ENCODE assay signal across 8 mouse cellular contexts in the genomic region with DNA sequence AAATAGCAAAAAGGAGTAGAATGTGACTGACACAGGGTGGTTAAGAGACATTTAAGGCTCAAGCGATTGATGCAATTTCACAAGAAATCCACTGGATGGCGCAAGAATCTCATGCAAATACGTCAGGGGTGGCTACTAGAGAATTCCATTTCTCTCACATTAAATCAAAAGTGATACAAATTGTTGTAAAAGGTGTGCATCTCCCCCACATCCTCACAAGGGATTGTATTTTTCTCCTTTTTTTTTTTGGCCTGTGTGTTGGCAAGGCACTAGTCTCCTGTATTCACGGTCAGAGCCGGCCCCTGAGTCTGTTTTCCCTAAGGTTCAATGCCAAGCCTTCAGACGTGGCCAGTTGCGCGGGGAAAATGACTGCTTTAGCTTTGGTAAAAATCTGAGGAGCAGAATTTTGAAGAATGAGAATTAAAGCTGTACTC.
DNase-seq lines count a peak whose midpoint lies in the region; ATAC-seq and TF ChIP-seq lines count a peak whose summit lies in the region.

No protein-coding gene starts in this region.

- no peak overlapping the region for H3K4me2 ChIP-seq in heart, embryonic 11.5 days
- H3K4me2 ChIP-seq in stomach, postnatal 0 days (replicated peaks; ENCODE audit: low read depth): no peak overlapping the region

- no peaks in the 10 kb centered on the region for H3K36me3 ChIP-seq in heart, adult 2 months (ENCODE audit: control insufficient read depth, insufficient read depth, low read length)
- no peaks in the 10 kb centered on the region for H3K36me3 ChIP-seq in heart, embryonic 11.5 days (ENCODE audit: control insufficient read depth, insufficient read depth, low read length)
- H3K36me3 ChIP-seq in stomach, postnatal 0 days (ENCODE audit: control insufficient read depth, insufficient read depth, low read length): no peaks in the 10 kb centered on the region

- peak in 1 of 2 experiments; percentile 4 for DNase-seq in heart, adult 2 months
- DNase-seq in 416B (ENCODE audit: low read depth) (peak; percentile 30), R1 (ENCODE audit: low read depth, low spot score) (peak; percentile 50)
- peak; percentile 32 for DNase-seq in heart, postnatal 4 days
- DNase-seq in stomach, postnatal 0 days (ENCODE audit: low spot score): no peak
- DNase-seq in spleen, postnatal 14 days (ENCODE audit: low spot score in 2 of 2): no peak
- no peak for DNase-seq in urinary bladder, adult 18-20 months (ENCODE audit: low spot score in 2 of 2)

- H3K27me3 ChIP-seq in heart, adult 2 months (ENCODE audit: control insufficient read depth, insufficient read depth, low read length): no peaks in the 10 kb centered on the region
- no peaks in the 10 kb centered on the region; the same call in 1 of the 2 replicates for H3K27me3 ChIP-seq in heart, embryonic 11.5 days (ENCODE audit: control insufficient read depth, insufficient read depth, low read length)
- H3K27me3 ChIP-seq in stomach, postnatal 0 days (ENCODE audit: control insufficient read depth, insufficient read depth, low read length): no peaks in the 10 kb centered on the region

- H3K9ac ChIP-seq in heart, adult 2 months (ENCODE audit: low read depth, low read length): no peak overlapping the region
- H3K9ac ChIP-seq in heart, embryonic 11.5 days (ENCODE audit: low read depth, low read length): no peak overlapping the region
- no peak overlapping the region for H3K9ac ChIP-seq in stomach, postnatal 0 days (ENCODE audit: low read length)

- WGBS in heart, adult 2 months: 42% methylated on average over 8 of the region's 8 CpGs
- 50% methylated on average over 8 of the region's 8 CpGs for WGBS in heart, embryonic 11.5 days (ENCODE audit: insufficient replicate concordance)
- 44% methylated on average over 8 of the region's 8 CpGs for WGBS in stomach, postnatal 0 days

- no peaks in the 10 kb centered on the region for H3K9me3 ChIP-seq in heart, embryonic 11.5 days (replicated peaks; ENCODE audit: control insufficient read depth, low read length)
- H3K9me3 ChIP-seq in stomach, postnatal 0 days (ENCODE audit: control insufficient read depth, low read length): no peaks in the 10 kb centered on the region

- no peak for TF ChIP-seq POLR2A in heart, adult 2 months (IDR thresholded peaks at IDR 0.05; ENCODE audit: insufficient read depth, low read depth, low read length)

- ATAC-seq in heart, embryonic 11.5 days (replicated peaks; ENCODE audit: insufficient number of reproducible peaks, low FRiP score, low TSS enrichment): no peak
- ATAC-seq in stomach, postnatal 0 days (ENCODE audit: low FRiP score, low TSS enrichment): no peak

- H3K27ac ChIP-seq in heart, adult 2 months: no peak overlapping the region
- no peak overlapping the region for H3K27ac ChIP-seq in heart, embryonic 11.5 days (ENCODE audit: low read depth, low read length)
- no peak overlapping the region for H3K27ac ChIP-seq in stomach, postnatal 0 days (replicated peaks)

- no peak for TF ChIP-seq EP300 in heart, adult 2 months (IDR thresholded peaks at IDR 0.05; ENCODE audit: insufficient read depth, low read depth, low read length)
- TF ChIP-seq EP300 in stomach, postnatal 0 days (optimal IDR thresholded peaks at IDR 0.05): no peak

- intact Hi-C loops in heart, adult 2 months (cut with DNase I): loop anchor here (1.0 to 10.0 kb wide), 3 partner anchors 273 to 1517 kb away; no protein-coding TSS in a partner anchor

- H3K4me3 ChIP-seq in heart, adult 2 months: no peak overlapping the region
- H3K4me3 ChIP-seq in heart, embryonic 11.5 days (ENCODE audit: low read depth, low read length): no peak overlapping the region
- no peak overlapping the region for H3K4me3 ChIP-seq in stomach, postnatal 0 days (ENCODE audit: low read depth, low read length)

- TF ChIP-seq CTCF in heart, adult 2 months (IDR thresholded peaks at IDR 0.05): peak; percentile 80
- TF ChIP-seq CTCF in stomach, postnatal 0 days (IDR thresholded peaks at IDR 0.05; ENCODE audit: low read depth): peak; percentile 89

- H3K79me2 ChIP-seq in heart, adult 2 months (replicated peaks; ENCODE audit: control insufficient read depth, insufficient read depth, low read length): no peaks in the 10 kb centered on the region

- H3K4me1 ChIP-seq in heart, adult 2 months (ENCODE audit: control insufficient read depth, insufficient read depth, low read length): no peaks in the 10 kb centered on the region
- H3K4me1 ChIP-seq in heart, embryonic 11.5 days (ENCODE audit: control insufficient read depth, insufficient read depth, low read length): no peaks in the 10 kb centered on the region
- no peaks in the 10 kb centered on the region for H3K4me1 ChIP-seq in stomach, postnatal 0 days (replicated peaks; ENCODE audit: control insufficient read depth, insufficient read depth)

Comparison
In these comparisons a context has a peak if more than half of its experiments do, and no peak if none do; other contexts are left out.
1. DNase-seq: peak in 416B (single experiment), R1 (single experiment) and heart, postnatal 4 days (single experiment); none in stomach, postnatal 0 days (single experiment), spleen, postnatal 14 days (0 of 2) and urinary bladder, adult 18-20 months (0 of 2).